Mouse (Mus musculus) myocyte (in vitro differentiated cells): ENCODE data around the gene Tuba3a. TPM values are rescaled to one million over a fixed set of nuclear protein-coding genes. Genes with fewer than 3 reads are reported as not detected.
A peak's percentile ranks its signal among the peaks of the same experiment; 100 is the strongest.

Experiments
- H3K27me3 ChIP-seq: one replicate; pipeline ENCODE4 v1.6.1; 2011; ENCODE audit not compliant: control insufficient read depth, insufficient read depth, insufficient read length
- H3K36me3 ChIP-seq: one replicate; pipeline ENCODE4 v1.6.1; 2011; ENCODE audit not compliant: control insufficient read depth, insufficient read depth
- H3K4me2 ChIP-seq: one replicate; pipeline ENCODE4 v1.6.1; 2011; ENCODE audit warnings: low read depth, control low read depth
- H3K4me3 ChIP-seq: one replicate; pipeline ENCODE4 v1.5.1; 2011; ENCODE audit warnings: mild to moderate bottlenecking, control low read depth, moderate library complexity
- H3K79me2 ChIP-seq: one replicate; pipeline ENCODE4 v1.6.1; 2011; ENCODE audit not compliant: control insufficient read depth, insufficient read depth
- H3ac ChIP-seq: one replicate; pipeline ENCODE4 v1.6.1; 2011; ENCODE audit not compliant: control insufficient read depth, insufficient read length
- CEBPB ChIP-seq: IDR thresholded peaks from 2 replicates; pipeline ENCODE4 v1.6.1; 2011; ENCODE audit warnings: mild to moderate bottlenecking, moderate library complexity; ENCODE audit not compliant: poor library complexity, insufficient read depth, severe bottlenecking
- E2F4 ChIP-seq: IDR thresholded peaks from one replicate; pipeline ENCODE4 v1.6.1; 2011; ENCODE audit warnings: mild to moderate bottlenecking, control low read depth, moderate library complexity; ENCODE audit not compliant: insufficient read depth
- MAX ChIP-seq: IDR thresholded peaks from one replicate; pipeline ENCODE4 v1.6.1; 2011; ENCODE audit warnings: low read depth, mild to moderate bottlenecking, control low read depth
- MYOD1 ChIP-seq, 3 experiments: IDR thresholded peaks; one replicate each; pipeline ENCODE4 v1.6.1; 2011; ENCODE audit warnings: control low read depth in 2 of 3, low read depth in 2 of 3, mild to moderate bottlenecking in 2 of 3, moderate library complexity in 1 of 3; ENCODE audit not compliant: insufficient read length in 2 of 3, control insufficient read depth in 1 of 3
- MYOG ChIP-seq, 3 experiments: IDR thresholded peaks; one replicate each; pipeline ENCODE4 v1.6.1; 2011; ENCODE audit warnings: control low read depth in 2 of 3, low read depth in 2 of 3, mild to moderate bottlenecking in 2 of 3; ENCODE audit not compliant: insufficient read length in 2 of 3, control insufficient read depth in 1 of 3, insufficient read depth in 1 of 3
- POLR2A ChIP-seq: IDR thresholded peaks from one replicate; pipeline ENCODE4 v1.6.1; 2011; ENCODE audit warnings: low read depth, mild to moderate bottlenecking, control low read depth, moderate library complexity; ENCODE audit not compliant: insufficient read length
- POLR2AphosphoS2 ChIP-seq: IDR thresholded peaks from one replicate; pipeline ENCODE4 v1.6.1; 2011; ENCODE audit warnings: low read depth, control low read depth; ENCODE audit not compliant: insufficient read length
- REST ChIP-seq: IDR thresholded peaks from one replicate; pipeline ENCODE4 v1.6.1; 2011; ENCODE audit warnings: mild to moderate bottlenecking, control low read depth, moderate library complexity; ENCODE audit not compliant: insufficient read depth, insufficient read length
- TCF12 ChIP-seq: IDR thresholded peaks from one replicate; pipeline ENCODE4 v1.6.1; 2011; ENCODE audit warnings: mild to moderate bottlenecking, control low read depth; ENCODE audit not compliant: poor library complexity, insufficient read depth, severe bottlenecking
- TCF3 ChIP-seq: IDR thresholded peaks from one replicate; pipeline ENCODE4 v1.6.1; 2011; ENCODE audit warnings: low read depth, control low read depth; ENCODE audit not compliant: insufficient read length
- USF1 ChIP-seq: IDR thresholded peaks from one replicate; pipeline ENCODE4 v1.6.1; 2011; ENCODE audit warnings: low read depth, mild to moderate bottlenecking, control low read depth, moderate library complexity
- polyA plus RNA-seq: library from polyadenylated mRNA; unstranded; fragments of >200 nt; fragmentation: generic; extraction: Trizol; gene quantifications from one replicate; pipeline ENCODE4 v1.2.1, GENCODE M21; 2012; ENCODE audit warnings: missing spikeins

Gene Tuba3a
- polyA plus RNA-seq, 1 experiment = not detected

- no peak overlapping the region for H3K4me3 ChIP-seq
- no peaks in the 10 kb centered on the region for H3K36me3 ChIP-seq
- no peak for TF ChIP-seq TCF3
- TF ChIP-seq MYOD1 (IDR thresholded peaks at IDR 0.05; ENCODE audit: control insufficient read depth in 1 of 3, insufficient read length in 2 of 3, low read depth in 2 of 3) = peak in 1 of 3 experiments; percentile 46
- H3K4me2 ChIP-seq = peak overlapping the region; percentile 76
- H3ac ChIP-seq = no peak overlapping the region
- no peaks in the 10 kb centered on the region for H3K79me2 ChIP-seq
- no peaks in the 10 kb centered on the region for H3K27me3 ChIP-seq
Measured at GRCm38 (mm10) chr6:125255516-125256044, 30.3 kb downstream of the Tuba3a start.

GRCm38 (mm10) chr6:125253863-125254715 lies 31.8 kb downstream of the Tuba3a start:
- no peak overlapping the region for H3K4me3 ChIP-seq
- no peak for TF ChIP-seq USF1
- no peak for TF ChIP-seq MYOD1 (IDR thresholded peaks at IDR 0.05; ENCODE audit: control insufficient read depth in 1 of 3, insufficient read length in 2 of 3, low read depth in 2 of 3)
- TF ChIP-seq POLR2A = no peak
- TF ChIP-seq E2F4 = no peak
- TF ChIP-seq CEBPB = no peak
- no peak for TF ChIP-seq REST
- no peak for TF ChIP-seq TCF12
- TF ChIP-seq POLR2AphosphoS2 = no peak
- no peak for TF ChIP-seq MYOG (IDR thresholded peaks at IDR 0.05; ENCODE audit: control insufficient read depth in 1 of 3, insufficient read depth in 1 of 3, insufficient read length in 2 of 3, low read depth in 2 of 3)
- no peak for TF ChIP-seq MAX
- H3K27me3 ChIP-seq = no peaks in the 10 kb centered on the region
- no peak overlapping the region for H3K4me2 ChIP-seq
- no peaks in the 10 kb centered on the region for H3K79me2 ChIP-seq
- H3K36me3 ChIP-seq = no peaks in the 10 kb centered on the region
- H3ac ChIP-seq = no peak overlapping the region

- Histone ChIP-seq H3ac (no peak overlapping the region), H3K4me2 (no peak overlapping the region), H3K79me2 (no peaks in the 10 kb centered on the region), H3K36me3 (no peaks in the 10 kb centered on the region), H3K27me3 (no peaks in the 10 kb centered on the region), H3K4me3 (no peak overlapping the region)
- TF ChIP-seq CEBPB = no peak
- no peak for TF ChIP-seq E2F4
- no peak for TF ChIP-seq TCF12
- no peak for TF ChIP-seq TCF3
- no peak for TF ChIP-seq USF1
- no peak for TF ChIP-seq MYOD1 (IDR thresholded peaks at IDR 0.05; ENCODE audit: control insufficient read depth in 1 of 3, insufficient read length in 2 of 3, low read depth in 2 of 3)
- no peak for TF ChIP-seq POLR2A
- TF ChIP-seq POLR2AphosphoS2 = no peak
- TF ChIP-seq MYOG (IDR thresholded peaks at IDR 0.05; ENCODE audit: control insufficient read depth in 1 of 3, insufficient read depth in 1 of 3, insufficient read length in 2 of 3, low read depth in 2 of 3) = no peak
- TF ChIP-seq MAX = no peak
- no peak for TF ChIP-seq REST
Measured at GRCm38 (mm10) chr6:125252711-125253110, 33.1 kb downstream of the Tuba3a start.

- no peaks in the 10 kb centered on the region for H3K36me3 ChIP-seq
- H3K27me3 ChIP-seq = no peaks in the 10 kb centered on the region
- H3K4me2 ChIP-seq = no peak overlapping the region
- no peaks in the 10 kb centered on the region for H3K79me2 ChIP-seq
- H3ac ChIP-seq = no peak overlapping the region
- no peak for TF ChIP-seq POLR2A
- no peak for TF ChIP-seq MYOG (IDR thresholded peaks at IDR 0.05; ENCODE audit: control insufficient read depth in 1 of 3, insufficient read depth in 1 of 3, insufficient read length in 2 of 3, low read depth in 2 of 3)
- no peak for TF ChIP-seq MYOD1 (IDR thresholded peaks at IDR 0.05; ENCODE audit: control insufficient read depth in 1 of 3, insufficient read length in 2 of 3, low read depth in 2 of 3)
- TF ChIP-seq E2F4 = no peak
- TF ChIP-seq REST = no peak
- no peak for TF ChIP-seq TCF12
- no peak overlapping the region for H3K4me3 ChIP-seq
Measured at GRCm38 (mm10) chr6:125252285-125252684, 33.6 kb downstream of the Tuba3a start.

- no peaks in the 10 kb centered on the region for H3K79me2 ChIP-seq
- H3K36me3 ChIP-seq = no peaks in the 10 kb centered on the region
- no peak for TF ChIP-seq TCF12
- no peak for TF ChIP-seq E2F4
- TF ChIP-seq CEBPB = no peak
- TF ChIP-seq POLR2AphosphoS2 = peak; percentile 2
- TF ChIP-seq MYOD1 (IDR thresholded peaks at IDR 0.05; ENCODE audit: control insufficient read depth in 1 of 3, insufficient read length in 2 of 3, low read depth in 2 of 3) = no peak
- H3K4me2 ChIP-seq = no peak overlapping the region
- H3ac ChIP-seq = no peak overlapping the region
- no peak overlapping the region for H3K4me3 ChIP-seq
- H3K27me3 ChIP-seq = no peaks in the 10 kb centered on the region
Measured at GRCm38 (mm10) chr6:125244551-125244950, 41.3 kb downstream of the Tuba3a start.
